Mouse (Mus musculus): ENCODE measurements around the gene Palld. TPM values are rescaled to one million over a fixed set of nuclear protein-coding genes. Genes with fewer than 3 reads are reported as not detected.
A peak's percentile ranks its signal among the peaks of the same experiment; 100 is the strongest.

The Palld gene
- polyA plus RNA-seq, 1 experiment from 2014 or later, result 99.0 TPM

DNA sequence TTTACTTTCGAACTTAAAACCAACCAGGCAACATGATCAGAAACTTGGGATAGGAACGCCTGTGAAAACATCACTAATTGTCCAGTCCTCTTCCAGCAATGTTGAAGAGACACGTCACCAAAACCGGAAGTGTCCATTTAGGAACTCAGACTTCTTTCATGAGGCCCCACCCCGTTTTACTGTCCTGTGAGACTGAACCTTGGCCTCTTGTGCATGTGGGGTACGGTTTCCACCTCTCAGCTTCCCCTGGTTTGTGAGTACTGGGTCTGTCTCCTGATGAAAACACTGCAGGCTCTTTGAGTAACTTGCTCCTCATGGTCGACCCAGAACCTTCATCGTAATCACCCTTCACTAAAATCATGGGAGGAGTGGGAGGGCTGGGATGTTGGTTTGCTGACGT lies 374.3 kb downstream of the Palld start:
- in situ Hi-C loops (cut with MboI; ENCODE audit: low pct_unique_long_range_greater_than_20kb), result no loop called here
- TF ChIP-seq CTCF (IDR thresholded peaks at IDR 0.05), result no peak
- POLR2A ChIA-PET, result no interaction called here
- CTCF ChIA-PET, result interaction anchor here (1.9 to 2.7 kb wide), 2 partner anchors 12 to 347 kb away, joined by 6 to 8 read pairs; no protein-coding TSS in a partner anchor
- no peaks in the 10 kb centered on the region for H3K27me3 ChIP-seq
- no peak for DNase-seq (ENCODE audit: low read depth, low spot score)
- no peak for ATAC-seq

DNA sequence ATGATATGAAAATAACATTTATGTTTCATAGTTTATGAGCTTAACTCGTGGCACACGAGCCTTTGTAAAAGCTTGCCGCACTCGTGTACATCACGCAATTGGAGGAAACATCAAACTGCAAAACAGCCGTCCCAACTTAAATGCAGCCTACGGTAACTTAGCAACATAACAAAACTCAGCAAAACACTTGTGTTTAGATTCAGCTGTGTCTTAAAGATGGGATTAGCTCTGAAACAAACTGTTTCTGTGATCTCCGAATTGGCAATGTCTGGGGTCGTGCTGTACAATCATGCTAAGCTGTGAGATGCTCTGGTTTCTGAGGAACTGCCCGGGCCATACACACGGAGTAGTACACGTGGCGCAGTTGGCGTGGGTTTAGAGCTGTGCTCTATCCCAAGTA lies 375.5 kb downstream of the Palld start:
- ATAC-seq (no peak), DNase-seq (ENCODE audit: low read depth, low spot score) (no peak)
- no peak for TF ChIP-seq CTCF (IDR thresholded peaks at IDR 0.05)
- ChIA-PET CTCF (interaction anchor here (0.9 to 2.7 kb wide), 5 partner anchors 11 to 348 kb away, joined by 3 to 8 read pairs (median 4); no protein-coding TSS in a partner anchor), POLR2A (no interaction called here)
- no peaks in the 10 kb centered on the region for H3K27me3 ChIP-seq
- in situ Hi-C loops (cut with MboI; ENCODE audit: low pct_unique_long_range_greater_than_20kb), result no loop called here

DNA sequence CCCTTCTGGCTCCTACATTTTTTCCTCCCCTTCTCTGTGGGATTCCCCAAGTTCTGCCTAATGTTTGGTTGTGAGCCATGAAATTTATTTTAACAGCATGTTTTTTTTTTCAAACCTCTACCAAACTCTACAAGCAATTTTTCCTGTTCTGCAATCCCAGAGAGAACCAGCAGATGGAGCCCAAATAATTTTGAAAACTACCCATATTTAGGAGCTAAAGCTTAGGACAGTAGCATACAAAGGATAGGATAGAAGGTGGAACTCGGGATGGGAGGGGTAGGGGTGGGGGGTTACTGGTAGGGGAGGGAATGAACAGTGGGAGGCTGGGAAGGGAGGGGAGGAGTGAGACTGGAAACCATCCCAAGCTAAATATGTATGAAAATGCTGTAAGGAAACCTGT lies 380.4 kb downstream of the Palld start:
- peak; percentile 51 for TF ChIP-seq CTCF (IDR thresholded peaks at IDR 0.05)
- ChIA-PET POLR2A (interaction anchor here (0.6 to 1.0 kb wide), 2 partner anchors 12 to 354 kb away, joined by 3 to 7 read pairs; no protein-coding TSS in a partner anchor), CTCF (interaction anchor here (0.6 to 1.9 kb wide), 8 partner anchors 9 to 617 kb away, joined by 3 to 7 read pairs (median 4); no protein-coding TSS in a partner anchor)
- H3K27me3 ChIP-seq, result no peaks in the 10 kb centered on the region
- ATAC-seq, result no peak
- in situ Hi-C loops (cut with MboI; ENCODE audit: low pct_unique_long_range_greater_than_20kb), result loop anchor here (25.0 kb wide), 1 partner anchor 885 kb away; the partner anchor contains the start of gene Mfap3l
- DNase-seq (ENCODE audit: low read depth, low spot score), result no peak

DNA sequence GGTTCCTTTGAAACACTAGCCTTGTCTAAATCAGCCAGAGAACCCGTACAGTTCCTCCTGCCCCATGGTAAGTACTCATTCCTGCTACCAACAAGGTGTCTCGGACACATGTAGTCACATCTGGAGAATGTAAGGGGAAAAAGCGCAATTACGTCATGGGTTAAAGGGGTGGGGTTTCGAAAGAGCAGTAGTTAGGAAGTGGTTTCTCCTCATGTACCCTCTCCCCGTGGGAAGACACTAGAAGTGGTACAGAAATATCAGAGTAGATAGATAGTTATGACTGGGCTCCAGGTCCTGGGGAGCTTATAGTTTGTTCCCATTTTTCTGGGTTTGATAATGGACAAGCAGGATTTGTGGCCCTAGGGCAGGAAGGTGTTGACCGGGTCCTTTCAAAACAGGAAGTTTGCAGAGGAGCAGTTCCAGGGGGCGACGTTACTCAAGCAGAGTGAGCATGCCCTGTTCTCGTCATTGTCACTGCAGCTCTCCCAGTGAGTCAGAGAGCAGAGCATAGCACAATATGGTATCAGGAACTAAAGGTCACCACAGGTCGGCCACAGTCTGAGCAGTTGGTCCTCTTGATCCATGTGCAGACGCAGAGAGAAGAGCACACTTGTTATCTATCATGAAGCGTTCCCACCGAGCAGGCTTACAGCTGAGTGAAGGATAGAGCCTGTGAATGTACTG lies 384.8 kb downstream of the Palld start:
- TF ChIP-seq CTCF (IDR thresholded peaks at IDR 0.05), result no peak
- no peaks in the 10 kb centered on the region for H3K27me3 ChIP-seq
- POLR2A ChIA-PET, result no interaction called here
- DNase-seq (ENCODE audit: low read depth, low spot score) (no peak), ATAC-seq (peak; percentile 45)
- in situ Hi-C loops (cut with MboI; ENCODE audit: low pct_unique_long_range_greater_than_20kb), result loop anchor here (5.0 to 25.0 kb wide), 4 partner anchors 293 to 1013 kb away; partner anchors contain the start of genes Aadat, Gm10283, Mfap3l and Sh3rf1
- CTCF ChIA-PET, result interaction anchor here (1.0 to 1.5 kb wide), 3 partner anchors 17 to 40 kb away, joined by 3 read pairs; no protein-coding TSS in a partner anchor

- no peak for ATAC-seq
- no peak for TF ChIP-seq CTCF (IDR thresholded peaks at IDR 0.05)
Observed at GRCm38 (mm10) chr8:61516745-61517501, 385.6 kb downstream of the Palld start.

GRCm38 (mm10) chr8:61515931-61516744 lies 386.4 kb downstream of the Palld start:
- H3K27me3 ChIP-seq, result no peaks in the 10 kb centered on the region
- DNase-seq (ENCODE audit: low read depth, low spot score) (no peak), ATAC-seq (peak; percentile 72)
- CTCF ChIA-PET, result interaction anchor here (0.7 to 1.7 kb wide), 15 partner anchors 9 to 531 kb away, joined by 3 to 8 read pairs (median 3); no protein-coding TSS in a partner anchor
- POLR2A ChIA-PET, result interaction anchor here (0.5 kb wide), 1 partner anchor 426 kb away, joined by 4 read pairs; no protein-coding TSS in a partner anchor
- in situ Hi-C loops (cut with MboI; ENCODE audit: low pct_unique_long_range_greater_than_20kb), result loop anchor here (5.0 to 25.0 kb wide), 4 partner anchors 291 to 1011 kb away; partner anchors contain the start of genes Aadat, Gm10283, Mfap3l and Sh3rf1
- TF ChIP-seq CTCF (IDR thresholded peaks at IDR 0.05), result peak; percentile 91

More at GRCm38 (mm10) chr8:61516745-61517501, 385.6 kb downstream of the Palld start:
- DNase-seq (ENCODE audit: low read depth, low spot score), result no peak
- no peaks in the 10 kb centered on the region for H3K27me3 ChIP-seq
- CTCF ChIA-PET, result interaction anchor here (1.0 to 1.7 kb wide), 10 partner anchors 10 to 531 kb away, joined by 3 to 8 read pairs (median 3); no protein-coding TSS in a partner anchor
- POLR2A ChIA-PET, result interaction anchor here (0.6 kb wide), 1 partner anchor 227 kb away, joined by 3 read pairs; no protein-coding TSS in a partner anchor
- in situ Hi-C loops (cut with MboI; ENCODE audit: low pct_unique_long_range_greater_than_20kb), result loop anchor here (5.0 to 25.0 kb wide), 4 partner anchors 292 to 1012 kb away; partner anchors contain the start of genes Aadat, Gm10283, Mfap3l and Sh3rf1

DNA sequence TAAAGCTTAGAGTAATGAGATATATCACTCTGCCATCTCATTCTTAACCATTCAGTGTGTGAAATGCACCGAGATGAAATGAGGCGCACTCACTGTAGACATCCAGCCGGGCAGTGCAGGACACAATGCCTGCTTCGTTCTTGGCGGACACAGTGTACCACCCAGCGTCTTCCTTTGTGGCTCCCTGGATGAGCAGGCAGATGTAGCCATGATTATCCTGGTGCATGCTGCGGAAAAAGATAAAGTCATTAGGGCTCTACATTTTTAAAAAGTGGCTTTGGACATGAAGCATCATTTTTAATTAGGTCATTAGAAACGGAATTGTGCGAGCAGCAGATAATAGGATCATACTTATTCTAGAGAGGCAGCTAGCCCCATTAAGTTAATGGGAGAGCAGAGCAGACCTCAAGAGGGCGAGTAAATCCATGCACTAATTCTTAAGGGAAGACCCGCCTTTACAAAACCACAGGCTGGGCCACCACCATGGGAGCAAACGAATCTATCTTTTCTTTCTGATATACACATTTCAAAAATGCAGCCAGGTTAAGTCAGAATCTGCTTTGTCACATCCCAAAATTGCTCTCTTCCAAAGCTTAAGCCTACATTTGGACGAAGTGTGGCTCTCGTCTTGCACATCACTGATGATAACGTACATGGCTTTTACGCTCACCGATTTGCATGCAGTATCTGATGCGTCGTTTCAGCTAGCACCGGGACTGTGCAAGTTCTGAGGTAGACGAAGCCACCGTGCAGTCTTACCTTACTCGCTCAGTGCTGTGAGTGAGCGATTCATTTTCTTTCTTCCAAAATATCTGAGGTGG lies 387.2 kb downstream of the Palld start:
- CTCF ChIA-PET, result interaction anchor here (0.7 to 1.7 kb wide), 12 partner anchors 8 to 482 kb away, joined by 3 to 8 read pairs (median 4); no protein-coding TSS in a partner anchor
- TF ChIP-seq CTCF (IDR thresholded peaks at IDR 0.05), result no peak
- ATAC-seq, result no peak
- H3K27me3 ChIP-seq, result no peaks in the 10 kb centered on the region
- in situ Hi-C loops (cut with MboI; ENCODE audit: low pct_unique_long_range_greater_than_20kb), result loop anchor here (5.0 to 25.0 kb wide), 4 partner anchors 291 to 1011 kb away; partner anchors contain the start of genes Aadat, Gm10283, Mfap3l and Sh3rf1
- POLR2A ChIA-PET, result no interaction called here
- no peak for DNase-seq (ENCODE audit: low read depth, low spot score)

- CTCF ChIA-PET, result no interaction called here
- in situ Hi-C loops (cut with MboI; ENCODE audit: low pct_unique_long_range_greater_than_20kb), result loop anchor here (25.0 kb wide), 1 partner anchor 865 kb away; the partner anchor contains the start of gene Mfap3l
- H3K27me3 ChIP-seq, result no peaks in the 10 kb centered on the region
- POLR2A ChIA-PET, result no interaction called here
- TF ChIP-seq CTCF (IDR thresholded peaks at IDR 0.05), result no peak
- no peak for DNase-seq (ENCODE audit: low read depth, low spot score)
- ATAC-seq, result no peak
Observed at GRCm38 (mm10) chr8:61502277-61502676, 400.2 kb downstream of the Palld start.

GRCm38 (mm10) chr8:61500914-61501313 lies 401.6 kb downstream of the Palld start:
- no peak for TF ChIP-seq CTCF (IDR thresholded peaks at IDR 0.05)
- CTCF ChIA-PET, result interaction anchor here (1.4 kb wide), 1 partner anchor 16 kb away, joined by 3 read pairs; no protein-coding TSS in a partner anchor
- DNase-seq (ENCODE audit: low read depth, low spot score) (no peak), ATAC-seq (no peak)
- POLR2A ChIA-PET, result no interaction called here
- in situ Hi-C loops (cut with MboI; ENCODE audit: low pct_unique_long_range_greater_than_20kb), result loop anchor here (25.0 kb wide), 1 partner anchor 864 kb away; the partner anchor contains the start of gene Mfap3l
- no peaks in the 10 kb centered on the region for H3K27me3 ChIP-seq

Measured in Patski (cell line).